Mouse (Mus musculus): Measurements from ENCODE around the gene Epb42. TPM values are rescaled to one million over a fixed set of nuclear protein-coding genes. Genes with fewer than 3 reads are reported as not detected.

Gene Epb42
- total RNA-seq (2014; rRNA removed) (not detected in 2 replicates), polyA plus RNA-seq (2012; rRNA removed) (0.10 TPM in 1 of 2 replicates, not detected in the other)

DNA sequence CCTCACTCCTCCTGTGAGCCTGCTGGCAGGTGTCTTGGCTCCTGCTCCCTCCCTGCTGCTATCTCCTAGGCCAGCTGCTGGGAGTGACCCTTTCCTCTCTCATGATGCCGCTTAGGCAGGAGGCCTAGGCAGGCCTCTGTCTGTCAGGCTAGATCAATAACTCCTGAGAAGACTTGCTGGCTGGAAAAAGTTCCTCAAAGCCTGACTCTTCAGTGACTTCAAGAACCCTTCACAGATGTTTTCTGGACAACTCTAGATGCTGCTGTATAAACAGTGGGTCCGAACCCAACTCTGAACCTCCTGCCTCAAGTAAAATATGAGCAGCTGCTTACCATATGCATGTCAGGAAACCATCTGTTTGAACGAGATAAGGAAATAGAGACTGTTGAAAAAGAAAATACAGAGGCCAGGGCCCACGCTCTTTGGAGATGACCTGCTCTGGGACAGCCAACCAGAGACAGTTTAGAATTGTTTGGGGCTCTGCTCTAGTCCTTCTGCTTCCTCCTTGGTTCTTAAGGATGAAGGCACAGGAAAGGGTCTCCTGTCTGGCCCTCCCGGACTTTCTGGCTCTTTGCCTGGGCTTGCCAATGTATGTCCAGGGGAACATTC, at the start of gene Epb42:
Gene Epb42 (minus strand): TSS at position 340 of the 609 bp plus-strand sequence.
- no peak for DNase-seq (ENCODE audit: extremely low read depth, low read depth, low spot score)
- no peak within 1 kb of the TSS for H3K9ac ChIP-seq (ENCODE audit: low read depth, low read length)
- no peaks in the 10 kb centered on the region for H3K79me2 ChIP-seq (ENCODE audit: control insufficient read depth, insufficient read depth, low read length)
- TF ChIP-seq CTCF (IDR thresholded peaks at IDR 0.05; ENCODE audit: low read depth, low read length) (no peak), POLR2A (IDR thresholded peaks at IDR 0.05; ENCODE audit: extremely low read depth, insufficient read depth, low read length) (no peak)
- H3K27ac ChIP-seq (replicated peaks; ENCODE audit: insufficient read depth, low read depth, low read length), result no peak within 1 kb of the TSS
- H3K27me3 ChIP-seq (ENCODE audit: control insufficient read depth, insufficient read depth, low read length), result no peaks in the 10 kb centered on the region
- 60% methylated on average over 5 of the region's 5 CpGs for WGBS
- no peak within 1 kb of the TSS for H3K4me3 ChIP-seq (ENCODE audit: insufficient read depth, low read depth, low read length)
- H3K36me3 ChIP-seq (ENCODE audit: control insufficient read depth, insufficient read depth, low read length), result no peaks in the 10 kb centered on the region
- H3K4me1 ChIP-seq (ENCODE audit: control insufficient read depth, insufficient read depth, low read length), result no peaks in the 10 kb centered on the region

DNA sequence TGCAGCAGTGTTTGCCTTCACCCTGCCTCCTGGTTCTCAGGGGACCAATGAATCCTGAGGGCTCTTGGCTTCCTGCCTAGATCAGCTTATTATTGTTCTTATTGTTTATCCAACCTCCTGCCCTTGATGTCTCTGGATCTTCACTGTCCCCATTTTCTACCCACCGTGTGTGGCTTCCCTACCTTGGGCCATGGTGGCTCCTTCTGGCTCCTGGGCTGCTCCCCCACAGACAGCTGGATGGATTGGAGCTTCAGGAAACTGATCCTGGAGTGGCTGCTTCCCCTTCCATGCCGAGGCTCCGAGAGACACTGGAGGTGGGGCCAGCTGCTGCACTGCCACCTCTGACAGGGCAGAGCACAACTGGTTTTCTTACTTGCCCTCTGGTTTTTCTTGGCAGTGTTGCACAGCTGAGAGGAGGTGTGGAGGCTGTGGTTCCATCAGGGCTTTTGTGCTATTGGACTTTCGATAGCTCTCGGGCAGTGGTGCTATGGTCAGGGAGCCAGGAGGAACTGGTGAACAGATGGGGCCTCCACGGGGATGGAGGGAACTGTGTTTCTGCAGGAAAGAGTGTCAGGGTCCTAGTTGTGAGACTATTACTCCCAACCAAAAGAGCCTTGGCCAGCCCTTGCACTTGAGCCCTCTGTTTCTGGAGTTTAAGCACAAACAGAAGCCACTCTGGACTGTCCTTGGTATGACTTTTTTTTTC, 48.8 kb upstream of the Epb42 start, which contains the start of gene Tgm5:
Gene Tgm5 (minus strand): TSS at position 362 of the 706 bp plus-strand sequence.
- no peak within 1 kb of the TSS for H3K9ac ChIP-seq (ENCODE audit: low read depth, low read length)
- 44% methylated on average over 6 of the region's 6 CpGs for WGBS
- H3K4me3 ChIP-seq (ENCODE audit: insufficient read depth, low read depth, low read length), result no peak within 1 kb of the TSS
- no peaks in the 10 kb centered on the region for H3K4me1 ChIP-seq (ENCODE audit: control insufficient read depth, insufficient read depth, low read length)
- H3K27me3 ChIP-seq (ENCODE audit: control insufficient read depth, insufficient read depth, low read length), result no peaks in the 10 kb centered on the region
- H3K36me3 ChIP-seq (ENCODE audit: control insufficient read depth, insufficient read depth, low read length), result no peaks in the 10 kb centered on the region
- no peak for DNase-seq (ENCODE audit: extremely low read depth, low read depth, low spot score)
- TF ChIP-seq POLR2A (IDR thresholded peaks at IDR 0.05; ENCODE audit: extremely low read depth, insufficient read depth, low read length) (no peak), CTCF (IDR thresholded peaks at IDR 0.05; ENCODE audit: low read depth, low read length) (no peak)
- H3K27ac ChIP-seq (replicated peaks; ENCODE audit: insufficient read depth, low read depth, low read length), result no peak within 1 kb of the TSS
- H3K79me2 ChIP-seq (ENCODE audit: control insufficient read depth, insufficient read depth, low read length), result no peaks in the 10 kb centered on the region

DNA sequence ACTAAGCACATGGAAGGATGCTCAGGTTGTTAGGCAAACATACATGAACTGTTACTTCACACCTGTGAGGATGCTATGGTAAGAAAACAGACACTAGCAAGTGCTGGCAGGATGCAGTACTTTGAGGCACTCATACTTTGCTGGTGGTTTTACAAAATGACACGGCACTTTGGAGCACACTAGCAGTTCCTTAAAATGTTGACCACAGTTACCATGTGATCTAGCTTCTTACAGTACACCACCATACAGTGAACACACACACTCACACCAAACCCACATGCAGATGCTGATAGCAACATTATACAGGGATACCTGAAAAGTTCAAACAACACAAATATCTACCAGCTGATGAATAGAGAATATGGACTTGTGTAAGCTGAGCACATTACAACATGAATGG, 45.8 kb upstream of the Epb42 start:
- no peak for TF ChIP-seq CTCF (IDR thresholded peaks at IDR 0.05; ENCODE audit: low read depth, low read length)
- TF ChIP-seq POLR2A (IDR thresholded peaks at IDR 0.05; ENCODE audit: extremely low read depth, insufficient read depth, low read length), result no peak
- no peak overlapping the region for H3K9ac ChIP-seq (ENCODE audit: low read depth, low read length)
- no peaks in the 10 kb centered on the region for H3K27me3 ChIP-seq (ENCODE audit: control insufficient read depth, insufficient read depth, low read length)
- H3K36me3 ChIP-seq (ENCODE audit: control insufficient read depth, insufficient read depth, low read length), result no peaks in the 10 kb centered on the region
- H3K79me2 ChIP-seq (ENCODE audit: control insufficient read depth, insufficient read depth, low read length), result no peaks in the 10 kb centered on the region
- no peaks in the 10 kb centered on the region for H3K4me1 ChIP-seq (ENCODE audit: control insufficient read depth, insufficient read depth, low read length)
- WGBS, result 82% methylated on average over 1 of the region's 1 CpGs
- no peak for DNase-seq (ENCODE audit: extremely low read depth, low read depth, low spot score)
- H3K27ac ChIP-seq (replicated peaks; ENCODE audit: insufficient read depth, low read depth, low read length), result no peak overlapping the region
- no peak overlapping the region for H3K4me3 ChIP-seq (ENCODE audit: insufficient read depth, low read depth, low read length)

DNA sequence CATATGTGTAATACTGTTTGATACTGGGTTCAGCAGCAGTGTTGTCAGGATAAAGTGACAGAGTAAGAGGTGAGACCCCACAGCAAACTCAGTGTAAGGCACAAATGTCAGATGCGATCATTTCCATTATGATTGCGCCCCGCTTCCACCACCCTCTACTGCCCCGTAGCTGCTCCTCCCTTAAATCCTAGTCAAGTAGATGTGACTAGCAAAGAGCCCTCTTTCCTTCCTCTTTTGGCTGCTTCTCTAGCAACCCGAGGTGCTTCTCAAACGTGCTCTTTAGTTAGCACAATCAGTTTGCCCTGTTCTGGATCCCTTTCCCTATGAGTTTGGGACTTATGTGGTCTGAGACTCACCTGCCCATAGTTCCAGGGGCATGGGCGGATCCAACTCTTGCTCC, 37.9 kb upstream of the Epb42 start:
- Histone ChIP-seq H3K27me3 (ENCODE audit: control insufficient read depth, insufficient read depth, low read length) (no peaks in the 10 kb centered on the region), H3K79me2 (ENCODE audit: control insufficient read depth, insufficient read depth, low read length) (no peaks in the 10 kb centered on the region), H3K27ac (replicated peaks; ENCODE audit: insufficient read depth, low read depth, low read length) (no peak overlapping the region), H3K4me1 (ENCODE audit: control insufficient read depth, insufficient read depth, low read length) (no peaks in the 10 kb centered on the region), H3K4me3 (ENCODE audit: insufficient read depth, low read depth, low read length) (no peak overlapping the region), H3K9ac (ENCODE audit: low read depth, low read length) (no peak overlapping the region), H3K36me3 (ENCODE audit: control insufficient read depth, insufficient read depth, low read length) (no peaks in the 10 kb centered on the region)
- DNase-seq (ENCODE audit: extremely low read depth, low read depth, low spot score), result no peak
- WGBS, result 70% methylated on average over 7 of the region's 7 CpGs
- TF ChIP-seq POLR2A (IDR thresholded peaks at IDR 0.05; ENCODE audit: extremely low read depth, insufficient read depth, low read length), result no peak
- no peak for TF ChIP-seq CTCF (IDR thresholded peaks at IDR 0.05; ENCODE audit: low read depth, low read length)

DNA sequence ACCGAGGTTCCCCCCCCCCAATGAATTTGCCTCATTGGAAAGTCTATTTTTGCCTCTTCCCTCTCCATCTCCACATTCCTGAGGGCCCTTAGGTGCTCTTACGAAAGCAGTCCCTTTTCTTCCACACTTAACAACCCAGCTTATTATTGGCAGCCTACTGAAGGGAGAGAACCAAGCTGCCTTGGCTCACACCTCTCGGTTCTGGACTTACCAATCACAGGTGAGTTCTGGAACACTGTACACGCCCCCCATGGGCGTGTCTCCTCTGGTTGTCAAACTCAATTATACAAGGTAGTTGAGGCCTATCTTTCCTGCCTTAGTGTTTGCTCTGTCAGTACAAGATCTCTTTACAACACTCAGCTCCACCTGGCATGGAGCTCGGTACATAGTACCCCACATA, 35.0 kb upstream of the Epb42 start:
- Histone ChIP-seq H3K36me3 (ENCODE audit: control insufficient read depth, insufficient read depth, low read length) (no peaks in the 10 kb centered on the region), H3K4me1 (ENCODE audit: control insufficient read depth, insufficient read depth, low read length) (no peaks in the 10 kb centered on the region), H3K27ac (replicated peaks; ENCODE audit: insufficient read depth, low read depth, low read length) (no peak overlapping the region), H3K9ac (ENCODE audit: low read depth, low read length) (no peak overlapping the region), H3K79me2 (ENCODE audit: control insufficient read depth, insufficient read depth, low read length) (no peaks in the 10 kb centered on the region), H3K4me3 (ENCODE audit: insufficient read depth, low read depth, low read length) (no peak overlapping the region), H3K27me3 (ENCODE audit: control insufficient read depth, insufficient read depth, low read length) (no peaks in the 10 kb centered on the region)
- no peak for DNase-seq (ENCODE audit: extremely low read depth, low read depth, low spot score)
- 87% methylated on average over 6 of the region's 6 CpGs for WGBS
- TF ChIP-seq POLR2A (IDR thresholded peaks at IDR 0.05; ENCODE audit: extremely low read depth, insufficient read depth, low read length) (no peak), CTCF (IDR thresholded peaks at IDR 0.05; ENCODE audit: low read depth, low read length) (no peak)

DNA sequence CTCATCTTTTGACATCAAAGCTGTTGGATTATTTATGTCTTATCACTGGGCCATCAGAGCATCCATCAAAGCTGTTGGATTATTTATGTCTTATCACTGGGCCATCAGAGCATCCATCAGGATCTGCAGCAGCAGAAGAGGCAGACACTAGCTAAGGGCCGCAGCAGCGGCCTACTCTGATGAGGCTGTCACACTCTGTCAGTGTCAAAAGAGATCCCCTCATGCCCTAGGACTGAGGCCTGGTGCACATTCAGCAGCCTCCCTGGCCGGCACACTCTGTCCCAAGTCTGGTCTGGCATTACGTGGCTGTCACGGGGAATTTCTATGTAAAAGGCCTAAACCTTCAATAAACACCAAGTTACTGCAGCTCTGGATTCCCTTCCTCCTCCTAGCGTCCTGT, 32.6 kb upstream of the Epb42 start:
- Histone ChIP-seq H3K27ac (replicated peaks; ENCODE audit: insufficient read depth, low read depth, low read length) (no peak overlapping the region), H3K4me3 (ENCODE audit: insufficient read depth, low read depth, low read length) (no peak overlapping the region), H3K4me1 (ENCODE audit: control insufficient read depth, insufficient read depth, low read length) (no peaks in the 10 kb centered on the region), H3K36me3 (ENCODE audit: control insufficient read depth, insufficient read depth, low read length) (no peaks in the 10 kb centered on the region), H3K79me2 (ENCODE audit: control insufficient read depth, insufficient read depth, low read length) (no peaks in the 10 kb centered on the region), H3K27me3 (ENCODE audit: control insufficient read depth, insufficient read depth, low read length) (no peaks in the 10 kb centered on the region), H3K9ac (ENCODE audit: low read depth, low read length) (no peak overlapping the region)
- DNase-seq (ENCODE audit: extremely low read depth, low read depth, low spot score), result no peak
- TF ChIP-seq CTCF (IDR thresholded peaks at IDR 0.05; ENCODE audit: low read depth, low read length) (no peak), POLR2A (IDR thresholded peaks at IDR 0.05; ENCODE audit: extremely low read depth, insufficient read depth, low read length) (no peak)
- WGBS, result 90% methylated on average over 6 of the region's 6 CpGs

All from liver, adult 2 months (tissue).